Mouse (Mus musculus) spleen, postnatal 4 days (tissue): ENCODE data around the gene Rasal2.

Source experiments
- DNase-seq, 2 experiments: peaks; one replicate each; pipeline ENCODE4 v3.0.0; 2022; ENCODE audit warnings: low spot score in 2 of 2

Rasal2 gene

GRCm38 (mm10) chr1:157439973-157440641, 27.7 kb upstream of the Rasal2 start:
- no peak for DNase-seq

DNA sequence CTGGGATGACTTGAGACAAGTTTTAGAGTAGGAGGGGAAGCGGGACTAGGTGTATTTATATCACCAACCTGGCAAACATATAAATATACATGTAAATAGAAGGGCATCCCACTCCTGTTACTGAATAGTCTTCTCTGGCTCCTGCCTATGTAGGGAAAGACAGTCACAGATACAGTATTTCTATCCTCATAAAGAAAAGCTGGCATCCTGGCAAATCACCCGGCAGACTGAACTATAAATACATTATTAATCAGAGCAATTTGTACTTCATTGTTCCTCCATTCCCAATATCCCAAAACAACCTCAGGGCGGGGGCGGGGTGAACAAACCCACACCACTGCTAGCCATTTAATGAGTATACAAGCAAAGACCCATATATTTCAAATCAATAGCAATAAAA, 26.7 kb upstream of the Rasal2 start:
- DNase-seq = no peak

GRCm38 (mm10) chr1:157438290-157438689, 25.9 kb upstream of the Rasal2 start:
- DNase-seq = no peak

DNA sequence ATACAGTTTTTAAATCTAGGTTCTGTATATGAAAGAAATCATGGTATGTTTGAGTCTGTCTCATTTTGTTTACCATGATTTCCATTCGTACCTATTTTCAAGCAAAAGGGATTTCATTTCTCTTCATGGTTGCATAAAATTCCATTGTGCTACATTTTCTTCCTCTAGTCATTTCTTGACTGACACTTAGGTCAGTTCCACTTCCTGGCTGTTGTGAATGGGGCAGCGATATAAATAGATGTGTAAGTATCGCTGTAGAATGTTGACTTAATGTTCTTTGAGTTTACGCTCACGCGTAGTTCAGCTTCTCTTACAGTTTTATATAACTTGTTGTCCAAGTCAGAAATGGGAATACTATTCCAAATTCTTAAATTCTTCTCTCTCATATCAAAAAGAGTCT, 23.5 kb upstream of the Rasal2 start:
- no peak for DNase-seq

DNA sequence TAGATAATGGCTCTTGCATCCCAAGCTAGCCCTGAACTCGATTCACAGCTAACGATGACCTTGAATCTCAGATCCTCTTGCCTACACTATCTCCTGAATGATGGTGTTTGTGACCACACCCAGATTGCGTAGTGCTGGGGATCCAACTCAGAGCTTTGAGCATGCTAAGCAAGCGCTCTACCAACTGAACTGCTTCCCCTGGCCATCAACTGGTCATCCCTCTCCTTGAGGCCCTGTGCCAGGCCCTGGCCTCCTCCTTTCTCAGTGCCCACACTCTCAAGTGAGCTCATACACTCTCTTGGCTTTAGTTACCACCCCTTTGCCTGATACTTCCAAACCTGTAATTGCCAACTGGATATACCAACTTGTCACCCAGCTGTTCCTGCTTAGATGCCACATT, 22.0 kb upstream of the Rasal2 start:
- no peak for DNase-seq

DNA sequence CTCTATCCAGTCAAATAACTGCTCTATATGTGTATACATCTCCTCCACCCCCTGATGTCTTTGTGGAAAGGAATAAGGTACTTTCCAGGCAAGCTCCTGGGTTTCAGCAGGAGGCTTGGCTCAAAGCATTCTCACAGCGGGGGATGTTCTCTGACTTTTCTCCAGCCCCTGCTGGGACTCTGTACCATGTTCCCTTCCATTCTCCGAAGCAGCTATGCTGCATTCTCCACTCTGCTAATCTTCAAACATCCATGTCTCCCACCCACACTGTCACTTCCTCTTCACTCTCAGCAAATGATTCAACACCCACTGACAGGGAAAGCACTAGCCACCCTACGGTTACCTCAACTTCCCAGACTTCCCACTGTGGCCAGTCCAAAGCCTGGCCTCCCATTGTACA, 20.9 kb upstream of the Rasal2 start:
- no peak for DNase-seq

GRCm38 (mm10) chr1:157428366-157428765, 16.0 kb upstream of the Rasal2 start:
- DNase-seq = no peak

- DNase-seq = no peak
These were observed 15.2 kb upstream of the Rasal2 start for GRCm38 (mm10) chr1:157427604-157428003.

DNA sequence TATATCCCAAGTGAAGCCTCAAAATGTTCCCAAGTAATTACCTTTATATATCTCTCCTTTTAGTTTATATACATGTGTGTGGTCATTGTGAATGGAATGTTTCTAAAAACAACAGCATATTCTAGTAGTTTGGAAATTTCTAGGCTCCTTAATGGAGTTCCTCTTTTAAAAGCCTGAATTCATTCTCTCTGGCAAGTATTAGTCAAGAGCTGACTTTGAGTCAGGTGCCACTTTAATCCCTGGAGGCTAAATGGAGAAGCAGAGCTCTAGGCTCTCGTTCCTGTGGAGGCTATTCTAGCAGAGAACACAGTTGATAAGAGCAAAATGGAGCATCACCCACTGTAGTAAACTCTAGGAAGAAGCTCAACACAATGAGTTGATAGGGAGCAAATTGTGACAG, 14.5 kb upstream of the Rasal2 start:
- no peak for DNase-seq

GRCm38 (mm10) chr1:157425741-157426427, 13.5 kb upstream of the Rasal2 start:
- DNase-seq = no peak

DNA sequence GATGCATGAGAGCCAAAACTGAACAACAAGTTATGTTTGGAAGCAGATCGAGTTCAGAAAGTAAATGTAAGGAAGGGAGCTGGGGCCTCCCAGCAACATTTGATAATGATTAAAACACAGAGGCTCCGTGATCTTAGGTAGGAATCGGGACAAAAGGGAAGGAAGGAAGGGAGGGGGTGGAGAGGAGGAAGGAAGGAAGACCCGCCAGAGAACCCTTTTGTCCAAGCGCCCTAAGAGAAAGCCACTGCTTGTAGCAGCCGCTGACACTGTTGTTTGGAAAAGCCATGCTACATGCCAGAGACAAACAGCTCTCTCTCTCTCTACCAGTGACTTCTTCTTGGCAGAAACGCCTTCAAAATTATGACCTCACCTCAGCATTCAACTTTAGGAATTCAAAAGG, 5.5 kb upstream of the Rasal2 start:
- no peak for DNase-seq

GRCm38 (mm10) chr1:157417414-157417813, 5.0 kb upstream of the Rasal2 start:
- DNase-seq = no peak

DNA sequence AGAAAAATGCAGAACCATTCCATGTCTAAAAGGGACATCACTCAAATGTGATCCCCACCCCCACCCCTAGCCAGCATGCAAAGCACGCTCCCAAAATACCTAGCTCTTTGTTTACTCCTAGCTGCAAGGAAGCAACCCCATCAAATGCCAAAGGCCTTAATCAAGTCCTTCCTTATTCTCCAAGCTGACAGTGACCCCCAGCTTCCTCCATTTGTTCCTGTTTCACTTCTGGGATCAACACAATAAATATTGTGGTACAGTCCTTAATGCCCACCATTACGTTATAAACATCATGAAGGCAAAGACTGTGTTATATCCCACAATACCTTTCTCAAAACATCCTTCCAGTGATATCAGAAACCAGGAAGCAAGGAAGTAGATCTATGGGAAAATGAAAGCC, 4.2 kb upstream of the Rasal2 start:
- no peak for DNase-seq

- no peak for DNase-seq
These were observed 3.4 kb upstream of the Rasal2 start for GRCm38 (mm10) chr1:157415771-157416170.

- peak; percentile 37 to 80 for DNase-seq
These were observed 549 bp downstream of the Rasal2 start for GRCm38 (mm10) chr1:157411711-157412380.

DNA sequence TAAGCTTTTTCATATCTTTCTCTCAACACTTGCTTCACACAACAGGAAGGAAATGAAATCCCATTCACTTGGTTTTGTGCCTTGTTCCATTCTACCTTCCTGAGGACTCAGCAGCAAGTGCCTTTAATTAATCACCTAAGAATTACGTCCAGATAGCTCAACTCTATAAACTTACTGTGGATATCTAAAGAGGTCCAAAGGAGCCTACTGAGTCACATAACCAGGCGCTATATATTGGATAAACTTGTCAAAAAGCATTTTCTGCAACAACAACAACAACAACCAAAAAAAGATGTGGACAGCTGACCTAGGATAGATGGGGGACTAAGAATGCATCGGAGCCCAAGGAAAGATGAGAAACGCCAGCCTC, 1.1 kb downstream of the Rasal2 start:
- DNase-seq = no peak

GRCm38 (mm10) chr1:157410937-157411336, 1.5 kb downstream of the Rasal2 start:
- DNase-seq = no peak

- DNase-seq = no peak
These were observed 2.7 kb downstream of the Rasal2 start for GRCm38 (mm10) chr1:157409648-157410047.

- DNase-seq = no peak
These were observed 24.4 kb downstream of the Rasal2 start for GRCm38 (mm10) chr1:157388027-157388426.

GRCm38 (mm10) chr1:157380694-157381093, 31.7 kb downstream of the Rasal2 start:
- DNase-seq = no peak

- no peak for DNase-seq
These were observed 42.0 kb downstream of the Rasal2 start for GRCm38 (mm10) chr1:157370397-157370796.

GRCm38 (mm10) chr1:157368316-157368715, 44.1 kb downstream of the Rasal2 start:
- no peak for DNase-seq

DNA sequence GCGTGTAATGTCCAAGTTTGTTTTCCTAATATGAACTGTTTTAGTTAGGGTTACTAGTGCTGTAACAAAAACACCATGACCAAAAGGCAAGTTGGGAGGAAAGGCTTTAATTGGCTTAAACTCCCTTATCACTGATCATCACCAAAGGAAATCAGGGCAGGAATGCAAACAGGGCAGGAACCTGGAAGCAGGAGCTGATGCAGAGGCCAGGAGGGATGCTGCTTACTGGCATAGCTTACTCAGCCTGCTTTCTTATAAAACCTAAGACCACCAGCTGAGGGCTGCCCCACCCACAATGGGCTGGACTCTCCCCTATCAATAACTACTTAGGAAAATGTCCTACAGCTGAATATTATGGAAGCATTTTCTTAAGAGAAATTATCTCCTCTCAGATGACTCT, 65.7 kb downstream of the Rasal2 start:
- no peak for DNase-seq
